Mouse (Mus musculus): ENCODE results near the gene Pkp3.

Gene Pkp3

DNA sequence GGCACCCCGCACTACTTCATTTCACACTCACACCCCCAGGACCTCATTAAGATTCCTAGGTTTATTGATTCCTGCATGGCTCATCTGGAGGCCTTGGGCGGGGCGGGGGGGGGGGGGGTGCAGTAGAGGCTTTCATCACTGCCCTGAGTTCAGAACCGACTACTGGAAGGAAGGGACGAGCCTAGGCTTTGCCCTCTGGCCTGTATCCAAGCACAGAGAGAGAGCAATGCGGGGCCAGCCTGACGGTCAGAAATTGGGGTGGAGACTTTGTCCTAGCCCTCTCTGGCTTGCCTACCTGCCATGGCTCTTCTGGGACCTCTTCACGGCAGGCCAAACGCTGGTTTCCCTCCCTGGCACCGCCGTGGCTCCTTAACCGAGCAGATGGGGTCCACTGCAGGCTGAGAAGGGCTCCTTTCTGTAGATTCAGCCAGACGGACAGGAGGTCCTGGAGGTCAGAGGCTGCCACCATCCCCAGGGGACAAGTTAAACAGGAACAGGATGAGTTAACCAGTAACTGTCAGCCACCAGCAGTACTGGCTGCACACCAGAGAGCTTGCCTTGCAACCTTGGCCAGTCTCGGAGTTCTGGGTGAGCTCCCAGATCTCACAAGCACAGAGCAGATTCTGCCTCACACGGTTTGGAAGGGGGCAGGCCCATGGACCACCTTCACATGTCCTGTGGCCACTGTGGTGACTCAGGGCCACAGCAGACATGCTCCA is 16.6 kb downstream of the Pkp3 start:
- no peak for DNase-seq (ENCODE audit: low read depth)

DNA sequence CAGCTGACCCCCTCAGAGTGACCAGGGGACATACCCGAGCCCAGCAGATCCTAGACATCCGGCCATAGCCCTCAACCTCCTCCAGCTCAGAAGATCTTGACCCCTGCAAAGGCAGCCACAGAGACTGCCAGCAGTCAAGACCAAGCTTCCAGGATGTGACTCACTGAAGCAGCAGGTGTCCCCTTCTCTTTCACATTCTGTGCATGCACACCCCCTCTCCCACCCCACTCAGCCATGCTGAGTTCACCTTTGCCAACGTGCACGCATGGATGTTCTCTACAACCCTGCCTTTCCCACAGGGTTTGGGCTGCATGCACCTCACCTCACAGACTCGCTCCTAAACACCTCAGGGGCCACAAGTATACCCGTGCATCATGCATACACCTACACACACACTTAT is 18.0 kb downstream of the Pkp3 start:
- DNase-seq (ENCODE audit: low read depth): no peak

DNA sequence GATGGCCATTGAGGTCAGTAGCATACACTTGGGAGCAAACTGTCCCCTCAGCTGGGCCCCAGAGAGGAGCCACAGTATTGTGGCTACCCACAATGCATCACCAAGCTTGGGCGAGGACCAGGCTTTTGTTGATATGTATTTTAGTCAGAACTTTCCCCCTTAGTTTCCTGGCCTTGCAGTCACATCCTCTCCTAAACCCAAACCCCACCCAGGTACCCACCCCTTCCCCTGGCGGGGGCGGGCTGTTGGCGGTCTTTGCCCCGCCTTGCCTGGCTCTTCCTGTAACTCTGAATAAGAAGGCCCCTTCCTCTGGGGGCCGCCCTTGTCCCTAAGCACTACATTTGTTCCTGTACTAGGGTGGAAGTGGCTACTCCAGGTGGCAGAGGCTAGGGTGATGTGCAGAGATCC is 18.6 kb downstream of the Pkp3 start:
- peak; percentile 53 for DNase-seq (ENCODE audit: low read depth)

DNA sequence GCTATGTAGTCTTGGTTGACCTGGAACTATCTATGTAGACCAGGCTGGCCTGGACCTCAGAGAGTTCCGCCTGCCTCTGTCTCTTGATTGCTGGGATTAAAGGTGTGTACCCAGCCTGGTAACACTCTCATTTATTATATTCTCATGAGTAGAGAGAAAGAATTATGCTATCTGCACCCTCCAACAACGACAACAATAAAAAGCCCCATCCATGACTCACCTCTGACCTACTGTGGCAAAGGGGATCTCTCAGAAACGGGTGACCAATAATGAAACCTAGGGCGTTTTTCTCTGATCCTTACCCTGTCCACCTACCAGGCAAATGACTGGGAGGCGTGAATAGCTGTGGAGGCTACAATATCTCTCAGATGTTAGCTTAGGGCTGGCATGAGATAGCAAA is 19.2 kb downstream of the Pkp3 start:
- DNase-seq (ENCODE audit: low read depth): no peak

DNA sequence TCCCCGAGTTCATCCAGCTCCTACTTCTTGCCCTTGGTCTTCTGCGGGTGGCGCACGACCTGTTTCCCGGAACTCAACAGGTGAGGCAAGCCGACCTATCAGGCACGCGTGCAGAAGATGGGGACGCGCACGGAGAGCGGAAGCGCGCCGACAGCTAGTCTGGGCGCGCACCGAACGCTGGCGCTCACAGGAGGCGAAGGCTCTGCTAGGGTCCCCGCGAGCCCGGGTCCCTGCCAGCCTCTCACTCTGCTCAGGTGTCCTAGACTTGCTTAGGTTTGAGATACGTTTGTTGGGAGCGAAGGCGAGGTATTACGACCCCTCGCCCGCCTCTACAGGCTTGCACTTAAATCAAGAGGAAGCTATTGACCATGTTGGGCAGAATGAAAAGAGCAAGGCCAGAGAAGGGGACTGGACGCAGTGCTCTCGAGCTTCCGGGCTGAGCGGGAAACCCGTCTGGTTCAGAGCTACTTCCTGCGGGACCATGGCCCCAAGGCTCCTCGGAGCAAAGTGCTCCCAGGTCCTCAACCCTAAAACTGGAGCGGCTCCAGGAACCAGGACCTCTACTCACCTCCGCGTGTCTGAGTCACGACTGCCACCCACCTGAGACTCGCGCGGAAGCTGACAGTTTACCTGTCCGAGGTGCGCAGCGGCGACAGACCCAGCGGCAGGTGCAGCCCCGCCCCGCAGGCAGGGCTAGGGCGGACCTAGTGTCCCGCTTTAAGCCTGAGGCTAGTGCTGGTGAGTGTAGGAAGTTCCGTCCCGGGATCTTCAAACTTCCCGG is 22.1 kb downstream of the Pkp3 start, which contains the start of gene Sigirr:
Gene Sigirr, minus strand, starts transcription at position 662 of the 781 bp plus-strand sequence.
- DNase-seq (ENCODE audit: low read depth): no peak

DNA sequence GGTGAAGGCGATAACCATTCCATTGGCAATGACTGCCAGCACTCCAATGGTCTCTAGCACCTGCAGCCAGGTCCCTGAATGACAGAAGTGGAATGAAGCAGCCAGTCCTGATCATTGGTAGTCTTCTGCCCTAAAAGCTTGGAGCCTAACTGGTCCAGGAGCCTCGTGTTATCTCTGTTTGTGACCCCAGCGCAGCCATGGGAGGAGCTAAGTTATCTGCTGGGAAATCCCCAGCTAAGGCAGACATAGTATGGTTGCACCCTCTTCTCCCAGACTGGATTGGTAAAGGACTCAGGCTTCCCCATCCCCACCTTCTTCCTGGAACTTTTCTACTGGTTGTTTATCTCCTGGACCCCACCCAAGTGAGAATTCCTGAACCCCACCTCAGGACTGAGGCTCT is 25.1 kb downstream of the Pkp3 start:
- peak; percentile 71 for DNase-seq (ENCODE audit: low read depth)

DNA sequence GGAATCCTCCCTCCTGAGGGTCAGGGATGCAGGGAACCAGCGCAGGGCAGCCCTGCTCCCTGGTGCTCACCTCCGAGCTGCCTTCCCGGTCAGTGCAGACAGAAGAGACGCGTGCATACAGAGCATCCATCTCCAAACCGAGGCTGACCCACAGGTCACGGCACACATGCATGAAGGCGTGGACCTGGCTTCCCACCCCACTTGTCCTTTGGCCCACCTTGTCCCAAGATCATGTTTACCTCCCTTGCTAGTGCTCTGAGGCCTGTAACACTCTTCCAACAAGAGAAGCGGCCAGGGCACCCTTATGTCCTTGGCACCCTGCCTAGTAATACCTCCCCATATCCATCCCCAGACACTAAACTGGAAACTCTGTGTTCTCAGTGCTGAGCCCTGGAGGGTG is 37.9 kb downstream of the Pkp3 start:
- DNase-seq (ENCODE audit: low read depth): no peak

DNA sequence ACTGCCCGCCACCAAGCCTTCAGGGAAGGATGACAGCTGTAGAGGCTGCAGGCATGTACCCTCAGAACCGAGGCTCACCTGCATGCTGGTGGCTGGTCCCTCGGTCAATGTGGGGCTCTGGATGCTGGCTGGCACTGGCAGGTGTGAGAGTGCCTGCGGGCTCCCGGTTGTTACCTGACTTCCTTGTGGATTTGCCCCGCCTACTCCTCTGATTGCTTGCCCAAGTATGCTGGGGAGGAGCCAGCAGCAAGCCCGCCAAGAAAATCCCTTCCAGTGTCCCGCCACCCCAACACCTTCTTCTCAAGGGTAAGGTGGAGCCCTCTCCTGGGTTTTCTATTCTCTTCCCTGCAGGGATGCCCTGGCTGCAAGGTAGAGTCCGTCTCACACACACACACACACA is 39.6 kb downstream of the Pkp3 start, which contains the start of gene Ano9:
Gene Ano9, minus strand, starts transcription at position 171 of the 400 bp plus-strand sequence.
- DNase-seq (ENCODE audit: low read depth): no peak

DNA sequence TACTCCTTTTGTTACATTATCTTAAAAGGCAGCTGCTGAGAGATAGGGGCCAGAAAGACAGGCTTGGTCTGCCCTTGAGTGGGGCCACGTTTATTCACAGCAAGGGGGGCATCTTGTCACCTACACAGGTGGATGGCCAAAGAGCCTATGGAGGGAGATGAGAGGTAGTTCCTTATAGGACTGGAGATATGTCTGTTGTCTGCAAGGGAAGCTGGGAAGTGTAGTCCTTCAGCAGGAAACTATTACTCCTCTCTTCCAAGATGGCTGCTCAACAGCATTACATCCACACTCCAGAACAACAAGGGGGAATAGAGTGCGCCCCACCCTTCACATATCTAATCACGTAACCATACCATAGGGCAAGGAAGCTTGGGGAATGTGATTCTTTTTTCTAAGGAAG is 41.5 kb downstream of the Pkp3 start:
- DNase-seq (ENCODE audit: low read depth): no peak

DNA sequence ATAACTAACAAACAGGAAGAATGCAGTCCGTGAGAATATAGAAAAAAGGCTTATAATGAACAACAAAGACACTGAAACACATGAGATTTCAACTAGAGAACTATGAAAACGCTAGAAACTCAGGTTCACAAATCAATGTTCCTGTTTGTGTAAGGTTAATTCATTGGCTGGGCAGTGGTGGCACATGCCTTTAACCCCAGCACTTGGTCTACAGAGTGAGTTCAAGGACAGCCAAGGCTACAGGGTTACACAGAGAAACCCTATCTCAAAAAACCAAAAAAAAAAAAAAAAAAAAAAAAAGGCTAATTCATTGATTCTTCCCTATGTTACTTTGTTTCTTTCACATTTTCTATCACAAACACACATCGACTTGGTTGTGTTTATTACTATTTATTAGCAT is 42.6 kb downstream of the Pkp3 start:
- DNase-seq (ENCODE audit: low read depth): no peak

DNA sequence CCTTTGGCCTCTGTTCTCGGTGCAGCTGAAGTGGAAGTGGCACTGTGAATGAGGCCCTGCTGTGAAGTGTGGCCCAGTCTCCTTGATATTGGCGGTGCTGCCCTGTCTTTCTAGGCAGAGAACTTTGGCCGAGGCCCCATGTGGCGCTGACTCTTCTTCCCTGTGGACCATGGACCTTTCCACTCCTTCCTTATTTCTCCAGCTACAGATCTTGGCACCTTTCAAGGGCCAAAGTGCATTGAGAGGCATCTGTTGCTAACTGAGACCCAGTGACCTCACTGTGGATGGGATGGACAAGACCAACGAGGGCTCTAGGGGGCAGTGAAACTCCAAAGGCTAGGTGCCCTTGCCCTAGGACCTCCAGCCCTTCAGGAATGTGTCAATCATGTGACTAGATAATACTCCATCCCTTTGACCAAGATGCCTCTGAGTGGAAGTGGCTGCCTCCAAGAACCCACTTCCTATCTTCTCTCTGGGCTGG is 43.1 kb downstream of the Pkp3 start:
- no peak for DNase-seq (ENCODE audit: low read depth)

DNA sequence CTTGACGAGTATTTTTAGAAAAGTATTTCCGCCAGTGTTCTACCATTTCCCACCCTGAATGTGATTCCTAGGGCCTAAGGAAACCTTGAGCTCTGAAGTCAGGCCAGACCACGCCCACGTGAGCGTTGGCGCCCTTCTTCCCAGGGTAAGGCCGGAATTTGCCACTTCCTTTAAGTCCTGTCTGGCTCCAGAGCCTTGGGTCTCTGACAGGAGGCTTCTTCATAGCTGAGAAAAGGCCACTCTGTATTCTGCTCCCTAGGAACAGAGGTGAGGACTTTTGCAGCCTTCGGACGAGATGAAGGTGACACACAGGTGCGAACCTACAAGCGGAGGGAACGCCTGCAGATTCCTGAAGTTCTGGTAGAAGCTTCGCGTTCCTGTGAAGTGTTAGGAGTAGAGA is 44.2 kb downstream of the Pkp3 start, which contains the start of gene Ptdss2:
Gene Ptdss2, plus strand, starts transcription at position 138 of the 400 bp plus-strand sequence.
- DNase-seq (ENCODE audit: low read depth): no peak

DNA sequence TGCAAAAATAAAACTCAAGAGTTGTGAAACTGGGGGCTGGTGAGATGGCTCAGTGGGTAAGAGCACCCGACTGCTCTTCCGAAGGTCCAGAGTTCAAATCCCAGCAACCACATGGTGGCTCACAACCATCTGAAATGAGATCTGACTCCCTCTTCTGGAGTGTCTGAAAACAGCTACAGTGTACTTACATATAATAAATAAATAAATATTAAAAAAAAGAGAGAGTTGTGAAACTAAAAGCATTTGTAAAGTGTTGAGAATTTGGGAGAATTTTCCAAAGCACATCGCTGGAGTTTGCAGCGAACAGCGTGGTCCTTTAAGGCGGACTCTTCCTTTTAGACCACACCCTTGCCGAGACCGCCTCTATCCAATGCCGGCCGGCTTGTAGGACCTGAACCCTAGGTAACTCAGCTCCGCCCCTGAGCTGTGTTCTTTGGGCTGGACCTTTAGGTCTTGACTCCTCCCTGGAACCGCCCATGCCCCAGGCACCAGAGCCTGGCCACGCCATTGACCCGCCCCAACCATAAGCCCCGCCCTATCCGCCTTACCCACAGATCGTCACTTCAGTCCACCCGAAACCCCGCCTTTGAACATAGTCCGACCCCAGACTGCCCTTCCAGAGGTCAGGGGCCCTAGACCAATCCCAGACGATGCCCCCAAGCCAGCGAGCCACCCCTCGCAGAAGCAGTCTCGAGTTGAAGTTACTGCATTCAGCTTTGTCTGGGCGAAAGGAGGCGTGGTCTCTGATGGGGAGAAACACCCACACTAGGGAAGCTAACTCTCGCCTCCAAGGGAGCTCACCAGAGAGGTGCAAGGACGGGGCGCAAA is 44.9 kb downstream of the Pkp3 start:
- peak; percentile 99 for DNase-seq (ENCODE audit: low read depth)

DNA sequence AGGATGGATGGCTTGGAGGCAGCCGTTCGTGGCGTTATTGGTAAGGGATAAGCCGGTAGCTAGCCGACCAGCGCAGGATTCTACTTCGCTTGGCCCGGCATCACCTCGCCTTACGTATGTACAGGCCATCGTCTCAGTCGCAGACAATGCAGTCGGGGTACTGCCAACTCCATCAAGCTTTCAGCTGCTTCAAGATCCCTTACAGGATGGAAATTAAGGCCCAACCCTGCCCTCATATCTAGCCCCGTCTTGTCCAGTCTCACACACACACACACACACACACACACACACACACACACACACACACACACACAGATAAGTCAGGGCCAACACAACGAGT is 45.5 kb downstream of the Pkp3 start:
- no peak for DNase-seq (ENCODE audit: low read depth)

DNA sequence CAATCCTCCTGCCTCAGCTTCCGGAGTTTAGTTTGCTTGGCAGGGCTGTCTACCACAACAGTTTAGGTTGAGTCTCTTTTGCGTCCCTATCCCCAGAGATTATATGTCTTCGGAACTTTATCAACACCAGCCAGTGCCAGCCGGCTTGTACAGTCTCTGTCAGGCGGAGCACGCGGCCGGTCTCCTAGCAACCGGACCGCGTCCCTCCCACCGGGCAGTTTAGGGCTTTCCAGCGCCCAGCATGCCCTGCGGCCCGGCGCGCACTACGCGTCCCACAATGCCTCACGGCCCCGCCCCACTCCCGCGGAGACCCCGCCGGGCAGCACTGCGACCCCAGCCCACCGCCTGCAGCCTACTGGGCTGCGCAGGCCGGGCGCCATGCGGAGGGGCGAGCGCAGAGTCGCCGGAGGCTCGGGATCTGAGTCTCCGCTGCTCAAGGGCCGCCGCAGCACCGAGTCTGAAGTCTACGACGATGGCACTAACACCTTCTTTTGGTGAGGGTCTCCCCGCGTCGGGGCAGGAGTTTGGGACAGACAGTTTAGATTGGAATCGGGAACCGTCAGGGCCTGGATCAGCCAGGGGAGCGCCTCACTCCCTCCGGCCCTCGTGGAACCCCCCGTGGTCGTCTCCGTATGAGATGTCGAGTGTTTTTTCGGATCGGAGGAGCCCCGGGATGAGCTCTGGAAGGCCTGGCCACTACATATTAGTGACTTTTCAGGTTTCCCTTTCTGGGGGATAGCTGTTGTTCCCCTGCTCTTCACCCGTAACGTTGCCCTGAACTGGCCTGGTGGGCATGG is 53.2 kb downstream of the Pkp3 start:
- peak; percentile 93 for DNase-seq (ENCODE audit: low read depth)

DNA sequence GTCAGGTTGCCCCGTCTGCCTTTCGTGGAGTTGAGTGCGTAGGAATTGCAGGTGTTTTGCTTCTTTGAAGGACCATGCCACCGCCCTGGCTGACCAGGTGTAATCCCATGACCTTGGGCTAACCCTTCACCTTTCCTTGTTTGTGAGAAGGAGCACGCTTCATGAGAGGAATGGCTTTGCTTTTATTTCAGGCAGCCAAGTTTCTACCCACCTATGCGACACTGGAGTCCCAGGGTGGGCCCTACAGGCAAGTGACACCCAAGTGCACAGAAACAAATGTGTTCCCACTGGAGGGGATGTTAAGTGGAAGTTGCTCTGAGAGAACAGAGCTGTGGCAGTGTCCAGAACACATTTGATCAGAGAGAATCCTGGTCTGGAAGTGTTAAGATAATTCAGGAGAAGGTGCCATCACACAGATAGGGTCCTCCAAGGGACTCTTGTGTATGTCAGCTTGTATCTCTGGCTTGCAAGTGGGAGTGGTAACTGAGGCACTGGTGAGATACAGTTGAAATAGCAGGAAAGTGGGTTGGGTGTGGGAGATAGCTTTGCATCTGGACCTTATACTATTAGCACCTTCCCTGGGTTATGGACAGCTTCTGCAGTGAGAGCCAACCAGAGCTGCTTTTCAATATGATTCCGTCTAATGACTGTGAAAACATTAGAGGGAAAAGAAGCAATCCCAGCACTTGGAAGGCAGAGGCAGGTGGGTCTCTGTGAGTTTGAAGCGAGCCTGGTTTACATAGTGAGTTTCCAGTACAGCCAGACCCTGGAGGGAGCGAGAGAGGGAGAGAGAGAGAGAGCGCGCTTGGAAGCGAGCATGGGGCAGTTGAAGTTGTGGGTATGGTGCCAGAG is 54.1 kb downstream of the Pkp3 start:
- DNase-seq (ENCODE audit: low read depth): peak; percentile 87

Data from c-Kit-positive CD71-positive TER-119-negative erythroid progenitor cells, embryonic 14.5 days (primary cell).